Mouse (Mus musculus): ENCODE results near the gene Fdps. TPM values are rescaled to one million over a fixed set of nuclear protein-coding genes. Genes with fewer than 3 reads are reported as not detected.
A peak's percentile ranks its signal among the peaks of the same experiment; 100 is the strongest.

The Fdps gene
- polyA plus RNA-seq, 1 experiment from 2014 or later, result 284 TPM

DNA sequence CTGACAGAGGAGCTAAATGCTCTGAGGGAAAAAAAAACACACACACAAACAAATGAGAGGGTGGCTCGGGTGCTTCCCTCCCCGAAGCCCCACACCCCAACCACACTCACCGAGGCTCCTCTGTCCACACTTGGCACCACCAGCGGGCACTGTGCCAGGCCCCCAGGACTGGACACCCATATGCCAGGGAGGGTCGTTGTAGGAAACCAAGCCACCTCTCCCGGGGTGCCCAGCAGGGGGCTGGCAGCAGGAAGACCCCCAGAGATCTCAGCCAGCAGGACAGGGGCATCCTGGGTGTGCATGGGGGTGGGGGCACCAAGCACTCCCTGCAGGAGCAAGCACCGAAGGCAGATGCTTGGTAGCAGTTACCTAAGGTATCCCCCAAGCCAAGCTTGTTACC, 948 bp downstream of the Fdps start, which contains the start of gene Gm43738:
Gene Gm43738 (minus strand): TSS at position 289 of the 400 bp plus-strand sequence.
- 50% methylated on average over 7 of the region's 7 CpGs for WGBS (ENCODE audit: insufficient replicate concordance)
- ATAC-seq, result no peak
- no peaks in the 10 kb centered on the region for H3K27me3 ChIP-seq (replicated peaks)

DNA sequence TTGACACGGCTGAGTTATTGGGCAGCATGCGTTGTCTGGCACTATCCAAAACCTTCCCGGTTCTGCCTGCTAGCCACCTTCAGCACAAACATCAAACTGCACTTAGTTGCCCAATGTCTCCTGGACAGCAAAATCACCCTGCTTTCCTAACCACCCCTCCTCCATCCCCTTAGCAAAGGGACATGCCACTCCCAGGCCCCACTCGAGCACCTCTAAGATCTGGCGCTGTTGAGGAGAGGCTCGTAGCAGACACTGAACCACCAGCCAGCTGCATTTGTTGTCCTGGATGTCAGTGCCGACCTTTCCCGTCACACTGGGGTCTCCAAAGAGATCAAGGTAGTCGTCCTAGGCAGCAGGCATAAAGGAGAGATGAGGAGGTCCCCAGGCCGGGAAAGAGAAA, 7.7 kb downstream of the Fdps start:
- 80% methylated on average over 10 of the region's 10 CpGs for WGBS (ENCODE audit: insufficient replicate concordance)
- Histone ChIP-seq H3K4me3 (no peak overlapping the region), H3K9ac (no peak overlapping the region), H3K4me1 (peaks cover 52% of the 10 kb centered on the region), H3K9me3 (replicated peaks) (no peaks in the 10 kb centered on the region), H3K4me2 (no peak overlapping the region), H3K27ac (no peak overlapping the region), H3K27me3 (replicated peaks) (peaks cover 27% of the 10 kb centered on the region), H3K36me3 (peaks cover 54% of the 10 kb centered on the region)
- no peak for ATAC-seq

More for the DNA sequence above, 948 bp downstream of the Fdps start, which contains the start of gene Gm43738:
- Histone ChIP-seq H3K9me3 (replicated peaks) (no peaks in the 10 kb centered on the region), H3K36me3 (peaks cover 47% of the 10 kb centered on the region), H3K4me2 (peak within 1 kb of the TSS; percentile 95), H3K4me3 (peak within 1 kb of the TSS; percentile 80), H3K4me1 (peaks cover 43% of the 10 kb centered on the region), H3K27ac (peak within 1 kb of the TSS; percentile 89), H3K9ac (peak within 1 kb of the TSS; percentile 84)

DNA sequence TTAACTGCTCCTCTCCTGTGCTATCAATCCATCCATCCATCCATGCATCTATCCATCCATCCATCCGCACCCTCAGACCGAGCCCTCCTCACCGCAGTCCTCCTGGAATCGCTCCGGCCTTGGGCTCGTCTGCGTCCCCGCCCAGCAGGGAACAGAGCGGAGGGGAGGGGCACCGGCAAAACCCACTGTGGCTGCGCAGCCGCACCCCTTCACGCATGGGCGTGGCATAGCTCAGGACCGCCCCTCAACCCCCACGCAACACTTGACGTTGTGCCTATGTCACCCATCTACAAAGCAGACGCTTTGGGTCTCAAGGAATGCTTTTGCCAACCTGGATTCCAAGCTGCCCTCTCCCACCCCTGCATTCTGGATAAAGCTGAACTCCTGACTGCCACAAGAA, 8.6 kb downstream of the Fdps start, which contains the start of gene Rusc1:
Gene Rusc1 (minus strand): TSS at position 137 of the 400 bp plus-strand sequence.
- Histone ChIP-seq H3K9me3 (replicated peaks) (no peaks in the 10 kb centered on the region), H3K36me3 (peaks cover 45% of the 10 kb centered on the region), H3K4me3 (peak within 1 kb of the TSS; percentile 65), H3K27ac (no peak within 1 kb of the TSS), H3K4me1 (peaks cover 53% of the 10 kb centered on the region), H3K9ac (peak within 1 kb of the TSS; percentile 18; the same call in 1 of the 2 replicates), H3K4me2 (peak within 1 kb of the TSS; percentile 99), H3K27me3 (replicated peaks) (peaks cover 36% of the 10 kb centered on the region)
- 5% methylated on average over 18 of the region's 18 CpGs for WGBS (ENCODE audit: insufficient replicate concordance)
- ATAC-seq, result peak; percentile 55

DNA sequence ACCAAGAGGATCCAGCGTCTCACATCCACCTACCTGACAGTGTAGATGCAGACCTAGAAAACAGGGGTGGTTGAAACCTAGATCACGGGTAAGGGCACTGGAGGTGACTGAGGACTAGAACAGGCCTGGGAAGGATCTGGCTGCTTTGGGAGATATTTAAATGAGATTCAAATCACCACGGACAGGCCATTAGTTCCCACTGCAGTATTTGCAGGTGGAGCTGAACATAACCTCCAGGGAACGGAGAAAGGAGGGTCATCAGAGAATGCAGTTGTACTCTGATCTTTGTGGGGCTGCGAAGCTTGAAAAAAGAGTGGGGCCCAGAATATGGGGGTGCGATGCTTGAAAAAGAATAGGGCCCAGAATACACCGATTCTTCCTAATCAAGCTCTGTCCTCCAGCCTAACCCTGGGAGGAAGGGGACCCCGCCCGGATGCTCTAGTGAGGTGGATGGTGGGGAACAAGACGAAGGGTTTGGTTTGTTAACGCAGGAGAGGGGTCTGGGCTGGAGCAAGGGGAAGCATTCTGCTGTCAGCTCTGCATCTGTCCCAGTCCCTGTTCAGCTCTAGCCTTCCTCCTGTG, 9.2 kb downstream of the Fdps start:
- no peak for ATAC-seq
- no peaks in the 10 kb centered on the region for H3K9me3 ChIP-seq (replicated peaks)
- peaks cover 40% of the 10 kb centered on the region for H3K36me3 ChIP-seq
- H3K4me1 ChIP-seq, result peaks cover 59% of the 10 kb centered on the region
- WGBS (ENCODE audit: insufficient replicate concordance), result 30% methylated on average over 11 of the region's 11 CpGs
- peak overlapping the region; percentile 99 for H3K4me2 ChIP-seq
- H3K4me3 ChIP-seq, result peak overlapping the region; percentile 41
- H3K9ac ChIP-seq, result peak overlapping the region; percentile 18; the same call in 1 of the 2 replicates
- H3K27me3 ChIP-seq (replicated peaks), result peaks cover 37% of the 10 kb centered on the region
- no peak overlapping the region for H3K27ac ChIP-seq

DNA sequence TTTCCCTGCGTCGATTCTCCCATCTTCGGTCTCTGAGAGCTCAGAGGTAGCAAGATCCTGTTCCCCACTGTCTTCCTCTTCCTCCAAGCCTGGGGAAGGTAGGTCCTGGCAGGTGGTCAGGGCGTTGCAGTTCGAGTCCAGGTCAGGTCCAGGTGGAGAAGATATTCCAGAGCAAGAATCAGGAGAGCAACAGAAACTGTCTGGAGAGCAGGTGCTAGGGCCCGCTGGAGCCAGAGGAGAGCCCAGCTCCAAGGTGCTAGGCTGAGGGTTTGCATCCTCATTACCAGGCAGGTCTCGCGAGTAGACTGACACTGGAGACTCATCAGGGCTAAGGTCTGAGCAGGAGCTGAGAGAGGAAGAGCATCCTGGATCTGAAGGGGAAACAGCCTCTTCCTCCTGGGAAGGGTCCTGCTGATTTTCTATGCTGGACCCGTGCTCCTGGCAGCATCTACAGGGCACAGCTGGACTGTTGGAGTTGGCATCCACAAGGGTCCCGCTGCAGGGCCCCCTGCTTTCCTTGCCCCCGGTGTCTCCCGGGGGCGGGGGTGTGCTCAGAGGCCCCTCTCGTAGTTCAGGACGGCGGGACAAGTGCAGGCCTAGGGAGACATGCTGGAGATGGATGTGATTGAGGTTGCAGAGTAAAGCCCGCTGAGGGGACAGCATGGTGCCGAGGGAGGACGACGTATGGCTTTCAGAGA, 9.8 kb downstream of the Fdps start:
- Histone ChIP-seq H3K36me3 (peaks cover 33% of the 10 kb centered on the region), H3K9ac (peak overlapping the region; percentile 77; the same call in 1 of the 2 replicates), H3K9me3 (replicated peaks) (no peaks in the 10 kb centered on the region), H3K4me2 (peak overlapping the region; percentile 99), H3K4me1 (peaks cover 64% of the 10 kb centered on the region), H3K27ac (no peak overlapping the region), H3K27me3 (replicated peaks) (peaks cover 37% of the 10 kb centered on the region), H3K4me3 (peak overlapping the region; percentile 65)
- ATAC-seq, result no peak
- 15% methylated on average over 20 of the region's 20 CpGs for WGBS (ENCODE audit: insufficient replicate concordance)

DNA sequence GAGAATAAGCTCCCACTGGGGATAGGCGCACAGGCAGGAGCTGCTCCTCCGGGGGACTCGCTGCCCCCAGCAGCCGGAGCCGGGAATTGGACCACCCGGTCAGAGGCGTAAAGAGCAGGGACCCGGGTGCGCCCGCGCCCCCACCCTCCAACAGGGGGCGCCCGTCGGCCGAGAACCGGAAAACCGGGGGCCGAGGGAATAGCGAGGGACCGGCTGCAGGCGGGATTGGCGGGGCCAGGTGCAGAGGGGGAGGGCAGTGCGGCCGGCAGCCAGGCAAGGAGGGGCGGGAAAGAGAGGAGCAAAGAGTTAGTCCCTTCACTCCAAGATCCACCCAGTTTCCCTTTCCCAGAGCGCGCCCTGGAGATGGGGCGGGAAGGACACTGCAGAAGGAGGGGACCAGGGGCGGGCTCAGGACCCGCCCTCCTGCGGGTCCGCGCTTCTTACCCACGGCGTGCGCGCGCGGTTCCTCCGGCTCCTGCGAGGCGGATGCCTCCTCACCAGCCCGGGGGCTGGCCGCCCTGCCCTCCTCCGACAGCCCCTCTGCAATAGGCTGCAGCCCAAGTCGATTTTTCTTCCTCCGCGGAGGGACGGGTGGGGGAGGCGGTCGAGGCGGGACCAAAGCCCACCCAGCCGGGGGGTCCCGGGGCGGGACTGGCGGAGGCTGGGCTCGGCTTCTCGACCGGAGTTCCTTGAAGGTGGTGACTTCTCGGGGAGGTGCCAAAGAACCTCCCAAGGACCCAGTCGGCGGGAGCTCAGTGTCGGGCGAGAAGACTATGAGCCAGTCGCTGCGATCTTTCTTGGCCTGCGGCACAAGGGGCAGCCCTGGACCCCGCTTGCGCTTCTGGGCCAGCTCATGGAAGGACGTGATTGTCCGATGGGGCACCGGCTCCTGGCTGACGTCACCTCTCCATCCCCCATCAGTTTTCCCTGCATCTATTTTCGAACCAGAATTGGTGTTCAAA, 10.8 kb downstream of the Fdps start:
- H3K9me3 ChIP-seq (replicated peaks), result no peaks in the 10 kb centered on the region
- peak overlapping the region; percentile 81 for H3K27ac ChIP-seq
- peaks cover 28% of the 10 kb centered on the region for H3K36me3 ChIP-seq
- H3K4me3 ChIP-seq, result peak overlapping the region; percentile 65
- peaks cover 69% of the 10 kb centered on the region for H3K4me1 ChIP-seq
- peaks cover 37% of the 10 kb centered on the region for H3K27me3 ChIP-seq (replicated peaks)
- H3K9ac ChIP-seq, result peak overlapping the region; percentile 77
- 1% methylated on average over 69 of the region's 74 CpGs for WGBS (ENCODE audit: insufficient replicate concordance)
- peak overlapping the region; percentile 99 for H3K4me2 ChIP-seq
- ATAC-seq, result peak; percentile 53

DNA sequence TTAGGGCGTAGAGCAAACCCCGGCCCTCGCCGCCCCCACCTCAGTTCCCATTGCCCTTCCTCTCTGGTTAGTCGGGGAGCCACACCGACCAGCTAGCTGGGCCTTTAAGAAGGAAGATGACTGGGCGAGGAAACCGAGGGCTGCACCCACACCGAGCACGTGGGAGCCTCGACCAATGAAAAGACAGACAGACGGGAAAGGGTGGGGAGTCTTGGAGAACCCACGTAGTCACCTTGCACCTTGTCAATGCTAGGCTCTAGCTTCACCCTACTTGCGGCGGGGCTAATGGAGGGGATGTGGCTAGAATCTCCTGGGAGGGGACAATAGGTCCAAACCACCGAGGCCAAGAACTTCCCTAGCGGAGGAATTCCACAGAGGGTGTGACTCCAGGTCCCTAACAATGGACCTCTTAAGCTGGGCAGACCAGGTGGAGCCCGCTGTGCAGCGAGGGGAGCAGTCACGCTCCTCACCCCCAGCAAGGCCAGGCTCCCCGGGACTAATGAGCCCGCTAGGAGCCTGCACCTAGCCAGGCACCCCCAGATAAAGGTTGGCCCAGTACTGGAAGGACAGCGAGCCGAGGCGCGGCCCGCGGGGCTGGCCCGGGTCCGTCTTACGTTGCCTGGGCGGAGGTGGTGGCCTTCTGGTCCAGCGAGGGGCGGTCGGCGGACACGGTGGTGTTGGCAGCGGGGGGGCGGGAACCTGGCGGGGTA, 11.7 kb downstream of the Fdps start:
- Histone ChIP-seq H3K4me2 (peak overlapping the region; percentile 99), H3K4me1 (peaks cover 69% of the 10 kb centered on the region), H3K9me3 (replicated peaks) (no peaks in the 10 kb centered on the region), H3K27me3 (replicated peaks) (peaks cover 37% of the 10 kb centered on the region), H3K36me3 (peaks cover 21% of the 10 kb centered on the region), H3K9ac (peak overlapping the region; percentile 77), H3K4me3 (peak overlapping the region; percentile 65), H3K27ac (peak overlapping the region; percentile 81)
- peak; percentile 88 for ATAC-seq
- under 1% methylated on average over 40 of the region's 40 CpGs for WGBS (ENCODE audit: insufficient replicate concordance)

DNA sequence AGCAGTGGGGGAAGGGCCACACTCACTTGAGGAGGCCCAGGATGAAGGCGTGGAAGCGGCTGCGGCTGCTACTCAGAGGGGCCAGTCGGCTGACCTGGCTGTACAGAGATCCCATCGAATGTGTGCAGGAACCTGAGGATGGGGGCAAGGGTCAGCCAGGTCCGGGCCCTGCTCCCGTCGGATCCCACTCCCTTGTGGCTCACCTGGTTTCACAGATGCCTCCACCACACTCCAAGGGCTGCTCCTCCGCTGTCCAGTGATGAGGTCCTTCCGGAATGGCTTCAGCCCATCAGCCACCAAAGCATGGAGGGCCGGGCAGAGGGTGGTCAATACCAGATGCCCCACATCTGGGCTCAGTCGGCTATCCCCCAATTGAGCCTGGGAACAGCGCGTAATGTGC, 12.8 kb downstream of the Fdps start:
- Histone ChIP-seq H3K4me1 (peaks cover 67% of the 10 kb centered on the region), H3K4me3 (peak overlapping the region; percentile 65), H3K9me3 (replicated peaks) (no peaks in the 10 kb centered on the region), H3K9ac (peak overlapping the region; percentile 55), H3K27ac (no peak overlapping the region), H3K36me3 (peaks cover 10% of the 10 kb centered on the region), H3K4me2 (peak overlapping the region; percentile 99), H3K27me3 (replicated peaks) (peaks cover 37% of the 10 kb centered on the region)
- ATAC-seq, result no peak
- WGBS (ENCODE audit: insufficient replicate concordance), result 36% methylated on average over 14 of the region's 14 CpGs

DNA sequence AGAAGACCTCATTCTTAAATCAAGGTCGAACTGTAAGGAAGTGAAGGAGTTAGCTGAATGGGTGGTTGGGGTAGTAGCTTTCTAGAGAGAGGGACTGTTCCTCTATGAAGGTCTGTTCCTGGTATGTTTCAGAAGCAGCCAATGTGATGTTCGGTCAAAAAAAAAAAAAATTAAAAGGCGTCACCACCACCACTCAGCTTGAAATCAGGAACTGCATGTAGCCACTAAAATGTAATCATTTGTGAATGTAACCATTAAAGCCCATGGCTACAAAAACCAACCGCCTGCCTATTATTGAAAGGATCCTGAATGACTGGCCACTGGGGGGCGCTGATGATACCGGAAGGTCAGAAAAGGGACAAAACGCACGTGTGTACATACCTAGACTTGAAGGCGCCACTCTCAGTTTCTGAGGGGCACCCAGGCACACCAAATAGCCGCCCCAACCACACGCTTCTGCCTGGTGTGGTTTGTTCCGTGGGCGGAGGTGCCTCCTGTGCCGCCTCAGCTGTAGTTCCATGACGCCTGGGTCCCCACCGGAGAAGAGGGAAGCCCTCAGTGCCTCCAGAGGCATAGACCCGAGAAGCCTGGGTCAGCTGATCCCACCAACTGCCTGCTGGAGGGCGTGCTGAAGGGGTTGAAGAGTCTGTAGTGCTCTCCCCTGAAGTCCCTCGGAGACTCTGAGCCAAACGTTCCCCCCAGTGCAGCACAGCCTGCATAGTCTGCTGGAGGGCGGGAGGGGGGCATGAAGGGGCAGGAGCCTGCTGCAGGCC, 14.2 kb downstream of the Fdps start:
- Histone ChIP-seq H3K9me3 (replicated peaks) (no peaks in the 10 kb centered on the region), H3K9ac (peak overlapping the region; percentile 40; the same call in 1 of the 2 replicates), H3K4me1 (peaks cover 53% of the 10 kb centered on the region), H3K36me3 (peaks cover 7% of the 10 kb centered on the region; the same call in 1 of the 2 replicates), H3K4me3 (no peak overlapping the region), H3K4me2 (peak overlapping the region; percentile 99), H3K27ac (no peak overlapping the region), H3K27me3 (replicated peaks) (peaks cover 28% of the 10 kb centered on the region)
- no peak for ATAC-seq
- 19% methylated on average over 21 of the region's 21 CpGs for WGBS (ENCODE audit: insufficient replicate concordance)

DNA sequence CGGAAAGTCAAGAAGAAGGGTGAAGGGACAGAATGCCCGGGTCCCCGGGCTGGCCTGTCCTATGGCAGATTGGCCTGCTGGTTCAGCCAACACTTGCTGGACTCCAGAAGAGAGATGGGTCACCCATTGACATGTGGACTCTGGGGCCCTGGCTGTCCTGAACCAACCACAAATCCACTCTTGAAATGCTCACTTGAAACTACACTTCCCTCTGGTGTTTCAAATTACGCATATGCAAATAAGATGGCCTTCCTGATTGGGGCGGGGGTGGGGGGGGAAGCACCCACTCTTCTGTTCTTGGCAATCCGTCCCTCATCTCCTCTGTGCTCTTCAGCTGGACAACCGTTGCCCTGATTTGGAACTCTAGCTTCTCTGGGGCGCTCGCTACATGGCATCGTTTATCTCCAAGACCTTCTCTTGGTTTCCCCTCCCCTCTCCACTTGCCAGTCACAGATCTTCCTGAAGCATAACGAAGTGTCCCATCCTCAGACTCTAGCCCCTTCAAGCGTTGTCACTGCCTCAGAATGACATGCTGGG, 17.0 kb downstream of the Fdps start:
- H3K4me2 ChIP-seq, result no peak overlapping the region
- no peak overlapping the region for H3K4me3 ChIP-seq
- no peak overlapping the region for H3K27ac ChIP-seq
- peaks cover 23% of the 10 kb centered on the region for H3K36me3 ChIP-seq
- H3K9me3 ChIP-seq (replicated peaks), result no peaks in the 10 kb centered on the region
- peaks cover 10% of the 10 kb centered on the region for H3K27me3 ChIP-seq (replicated peaks)
- peaks cover 42% of the 10 kb centered on the region for H3K4me1 ChIP-seq
- no peak overlapping the region for H3K9ac ChIP-seq
- WGBS (ENCODE audit: insufficient replicate concordance), result 68% methylated on average over 12 of the region's 12 CpGs
- ATAC-seq, result no peak
